Mouse (Mus musculus) kidney, embryonic 14.5 days (tissue): Measurements from ENCODE around the gene AC140267.1. TPM values are rescaled to one million over a fixed set of nuclear protein-coding genes. Genes with fewer than 3 reads are reported as not detected.

Experiments used
- ATAC-seq: fragments of 200-750 bp; cut with Nextera tagmentation; 2 replicates; pipeline ENCODE4 v1.8.0; 2017; ENCODE audit warnings: moderate number of reproducible peaks, mild to moderate bottlenecking, moderate TSS enrichment, moderate library complexity; ENCODE audit not compliant: low FRiP score, low TSS enrichment
- H3K27ac ChIP-seq: fragments of 300-500 bp; sonication (generic); 2 replicates; pipeline ENCODE4 v1.5.1; 2014; ENCODE audit warnings: low read depth, mild to moderate bottlenecking, low read length, moderate library complexity, mixed read lengths
- H3K27me3 ChIP-seq: fragments of 300-500 bp; sonication (generic); 2 replicates; pipeline ENCODE4 v1.6.1; 2014; ENCODE audit warnings: mild to moderate bottlenecking, low read length; ENCODE audit not compliant: control insufficient read depth, insufficient read depth
- H3K36me3 ChIP-seq: fragments of 300-500 bp; sonication (generic); 2 replicates; pipeline ENCODE4 v1.6.1; 2014; ENCODE audit warnings: low read length, mixed read lengths; ENCODE audit not compliant: control insufficient read depth, insufficient read depth
- H3K4me1 ChIP-seq: fragments of 300-500 bp; sonication (generic); 2 replicates; pipeline ENCODE4 v1.6.1; 2014; ENCODE audit warnings: low read length, mixed read lengths; ENCODE audit not compliant: control insufficient read depth, insufficient read depth
- H3K4me2 ChIP-seq: fragments of 300-500 bp; sonication (generic); replicated peaks from 2 replicates; pipeline ENCODE4 v1.6.1; 2014; ENCODE audit warnings: low read depth, mild to moderate bottlenecking, low read length
- H3K4me3 ChIP-seq: fragments of 300-500 bp; sonication (generic); 2 replicates; pipeline ENCODE4 v1.5.1; 2014; ENCODE audit warnings: mild to moderate bottlenecking, low read length
- H3K9ac ChIP-seq: fragments of 300-500 bp; sonication (generic); 2 replicates; pipeline ENCODE4 v1.6.1; 2014; ENCODE audit warnings: low read depth, mild to moderate bottlenecking, low read length, moderate library complexity
- H3K9me3 ChIP-seq: fragments of 300-500 bp; sonication (generic); 2 replicates; pipeline ENCODE4 v1.6.1; 2016; ENCODE audit warnings: low read length; ENCODE audit not compliant: control insufficient read depth
- WGBS: fragments of 180-500 bp; shearing (Covaris S2); extraction: QIAGEN DNeasy Blood & Tissue Kit; methylation state at CpG from one replicate; pipeline ENCODE4 v1.1.7; 2014; 5-methylcytosine and 5-hydroxymethylcytosine counted together
- polyA plus RNA-seq: library from polyadenylated mRNA; unstranded; fragments of >200 nt; fragmentation: Nextera tagmentation; extraction: Ambion mirVana; gene quantifications from 2 replicates; pipeline ENCODE4 v1.2.1, GENCODE M21; 2014

The AC140267.1 gene
- polyA plus RNA-seq = not detected in 2 replicates

DNA sequence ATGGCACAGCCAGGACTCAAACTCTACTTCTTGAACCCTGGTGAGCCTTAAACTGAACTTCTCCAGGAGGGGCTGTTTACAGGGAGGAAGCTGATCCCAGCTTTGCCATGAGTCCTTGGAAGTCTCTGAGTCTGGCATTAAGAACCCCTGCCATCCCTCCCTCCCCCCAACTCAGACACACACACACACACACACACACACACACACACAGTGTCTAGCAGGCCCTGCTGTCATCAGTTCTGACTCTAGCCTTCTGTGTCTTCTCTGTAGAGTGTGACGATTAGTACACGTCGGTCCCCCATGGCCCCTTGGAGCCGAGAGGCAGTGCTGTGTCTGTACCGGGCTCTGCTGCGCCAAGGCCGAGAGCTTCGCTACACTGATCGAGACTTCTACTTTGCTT is at the start of gene AC140267.1:
Gene AC140267.1, plus strand, starts transcription at position 301 of the 400 bp plus-strand sequence.
- ATAC-seq = no peak
- Histone ChIP-seq H3K4me1 (peaks cover 10% of the 10 kb centered on the region), H3K9me3 (no peaks in the 10 kb centered on the region), H3K9ac (peak within 1 kb of the TSS; percentile 83), H3K36me3 (peaks cover 39% of the 10 kb centered on the region), H3K4me2 (peak within 1 kb of the TSS; percentile 49), H3K27me3 (no peaks in the 10 kb centered on the region), H3K4me3 (peak within 1 kb of the TSS; percentile 86), H3K27ac (no peak within 1 kb of the TSS)
- WGBS = 94% methylated on average over 9 of the region's 9 CpGs

DNA sequence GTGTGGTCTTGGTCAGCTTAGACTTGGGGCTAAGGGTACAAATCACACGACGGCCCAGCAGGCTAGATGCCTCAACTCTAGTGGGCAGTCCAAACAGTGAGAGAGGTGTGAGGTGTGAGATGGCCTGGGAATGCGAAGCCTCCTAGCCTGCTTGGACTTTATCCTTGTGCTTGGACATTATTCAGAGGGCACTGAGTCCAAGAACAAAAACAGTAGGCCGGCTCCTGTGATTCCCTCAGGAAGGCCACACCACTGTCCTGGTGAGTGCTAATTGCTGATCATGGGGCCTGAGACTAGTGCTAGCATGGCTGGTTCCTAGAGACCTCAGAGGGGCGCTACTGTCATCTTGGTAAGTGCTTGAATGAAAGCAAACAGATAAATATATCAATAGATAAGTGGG is 46.7 kb upstream of the AC140267.1 start:
- WGBS = 74% methylated on average over 5 of the region's 5 CpGs
- no peaks in the 10 kb centered on the region for H3K36me3 ChIP-seq
- no peaks in the 10 kb centered on the region for H3K9me3 ChIP-seq
- H3K4me2 ChIP-seq = no peak overlapping the region
- no peak overlapping the region for H3K27ac ChIP-seq
- ATAC-seq = no peak
- H3K27me3 ChIP-seq = no peaks in the 10 kb centered on the region
- no peak overlapping the region for H3K9ac ChIP-seq
- peaks cover 14% of the 10 kb centered on the region for H3K4me1 ChIP-seq
- no peak overlapping the region for H3K4me3 ChIP-seq

GRCm38 (mm10) chr15:80190075-80190474 is 45.6 kb upstream of the AC140267.1 start:
- no peak overlapping the region for H3K4me2 ChIP-seq
- no peaks in the 10 kb centered on the region for H3K36me3 ChIP-seq
- peaks cover 14% of the 10 kb centered on the region for H3K4me1 ChIP-seq
- no peak overlapping the region for H3K9ac ChIP-seq
- H3K27ac ChIP-seq = no peak overlapping the region
- no peaks in the 10 kb centered on the region for H3K27me3 ChIP-seq
- 74% methylated on average over 4 of the region's 4 CpGs for WGBS
- no peaks in the 10 kb centered on the region for H3K9me3 ChIP-seq
- no peak for ATAC-seq
- no peak overlapping the region for H3K4me3 ChIP-seq

- no peak overlapping the region for H3K4me2 ChIP-seq
- peaks cover 14% of the 10 kb centered on the region for H3K4me1 ChIP-seq
- H3K9me3 ChIP-seq = no peaks in the 10 kb centered on the region
- no peaks in the 10 kb centered on the region for H3K36me3 ChIP-seq
- 57% methylated on average over 8 of the region's 8 CpGs for WGBS
- no peak overlapping the region for H3K4me3 ChIP-seq
- H3K27me3 ChIP-seq = no peaks in the 10 kb centered on the region
- H3K27ac ChIP-seq = no peak overlapping the region
- ATAC-seq = no peak
- no peak overlapping the region for H3K9ac ChIP-seq
Measured at GRCm38 (mm10) chr15:80191585-80192245, 43.9 kb upstream of the AC140267.1 start.

GRCm38 (mm10) chr15:80192246-80192585 is 43.4 kb upstream of the AC140267.1 start:
- Histone ChIP-seq H3K4me3 (no peak overlapping the region), H3K4me2 (no peak overlapping the region), H3K4me1 (peaks cover 14% of the 10 kb centered on the region), H3K9me3 (no peaks in the 10 kb centered on the region), H3K27me3 (no peaks in the 10 kb centered on the region), H3K9ac (no peak overlapping the region), H3K27ac (no peak overlapping the region), H3K36me3 (no peaks in the 10 kb centered on the region)
- 92% methylated on average over 5 of the region's 6 CpGs for WGBS
- no peak for ATAC-seq

DNA sequence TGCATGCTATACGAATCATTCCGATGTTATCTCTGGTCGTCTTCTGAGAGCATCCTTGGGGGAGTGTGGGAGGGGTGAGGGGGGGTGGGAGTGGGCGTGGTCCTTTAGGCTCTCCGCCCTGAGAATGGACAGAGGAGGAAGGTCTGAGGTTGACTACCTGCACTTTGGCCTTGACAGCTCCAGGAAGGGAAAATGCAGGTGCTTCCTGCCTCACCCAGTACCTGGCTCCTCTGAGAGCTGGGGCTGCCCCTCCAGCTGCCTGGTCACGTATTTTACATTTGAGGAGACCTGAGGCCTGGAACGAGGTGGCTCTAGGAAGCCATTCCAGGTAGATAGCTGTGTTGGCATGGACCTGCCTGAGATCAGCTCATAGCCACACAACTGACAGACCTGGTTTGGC is 42.8 kb upstream of the AC140267.1 start:
- Histone ChIP-seq H3K4me3 (no peak overlapping the region), H3K4me1 (peaks cover 14% of the 10 kb centered on the region), H3K9ac (no peak overlapping the region), H3K27me3 (no peaks in the 10 kb centered on the region), H3K36me3 (no peaks in the 10 kb centered on the region), H3K27ac (no peak overlapping the region), H3K4me2 (no peak overlapping the region), H3K9me3 (no peaks in the 10 kb centered on the region)
- no peak for ATAC-seq
- 87% methylated on average over 7 of the region's 7 CpGs for WGBS

DNA sequence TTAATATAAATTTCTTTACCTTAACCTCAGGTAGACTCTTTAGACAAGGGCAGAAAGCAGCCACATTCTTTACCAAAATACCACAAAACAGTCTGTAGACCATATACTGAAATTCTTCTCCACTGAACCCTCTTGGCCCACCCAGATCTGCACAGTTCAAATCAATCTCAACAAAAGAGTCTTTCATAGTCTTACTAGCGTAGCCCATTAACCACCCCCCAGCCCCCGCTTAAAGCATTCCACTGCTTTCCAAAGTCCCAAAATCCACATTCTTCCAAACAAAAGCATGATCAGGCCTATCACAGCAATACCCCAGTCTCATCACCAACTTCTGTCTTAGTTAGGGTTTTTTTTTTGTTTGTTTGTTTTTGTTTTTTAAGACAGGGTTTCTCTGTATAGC is 36.1 kb upstream of the AC140267.1 start:
- Histone ChIP-seq H3K36me3 (no peaks in the 10 kb centered on the region), H3K27me3 (no peaks in the 10 kb centered on the region), H3K27ac (no peak overlapping the region), H3K4me1 (no peaks in the 10 kb centered on the region), H3K9ac (no peak overlapping the region), H3K4me2 (no peak overlapping the region), H3K4me3 (no peak overlapping the region), H3K9me3 (no peaks in the 10 kb centered on the region)
- ATAC-seq = no peak
- WGBS = 90% methylated on average over 2 of the region's 2 CpGs

- no peak overlapping the region for H3K4me2 ChIP-seq
- no peaks in the 10 kb centered on the region for H3K36me3 ChIP-seq
- H3K4me3 ChIP-seq = no peak overlapping the region
- H3K27ac ChIP-seq = no peak overlapping the region
- no peaks in the 10 kb centered on the region for H3K27me3 ChIP-seq
- ATAC-seq = no peak
- no peaks in the 10 kb centered on the region for H3K4me1 ChIP-seq
- no peaks in the 10 kb centered on the region for H3K9me3 ChIP-seq
- no peak overlapping the region for H3K9ac ChIP-seq
- WGBS = 82% methylated on average over 6 of the region's 6 CpGs
Measured at GRCm38 (mm10) chr15:80202111-80202775, 33.4 kb upstream of the AC140267.1 start.

DNA sequence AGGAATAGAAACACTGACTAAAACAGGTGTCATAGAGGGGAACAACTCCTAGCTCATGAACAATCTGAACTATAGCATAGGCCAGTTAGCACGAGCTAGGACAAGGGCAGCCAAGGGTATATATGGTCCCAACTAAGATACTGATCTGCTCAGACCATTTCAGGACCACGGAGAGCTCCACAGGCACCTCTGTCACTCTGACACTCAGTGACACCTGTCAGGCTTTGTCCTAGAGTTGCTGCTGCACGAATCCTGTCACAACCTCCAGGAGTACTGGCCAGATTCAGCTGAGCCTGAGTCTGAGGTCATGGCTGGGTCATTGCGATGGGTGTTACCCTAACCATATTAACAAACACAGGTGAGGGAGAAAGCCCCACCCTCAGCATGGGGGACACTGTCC is 32.2 kb upstream of the AC140267.1 start:
- Histone ChIP-seq H3K4me1 (peaks cover 3% of the 10 kb centered on the region; the same call in 1 of the 2 replicates), H3K9ac (no peak overlapping the region), H3K27ac (no peak overlapping the region), H3K27me3 (no peaks in the 10 kb centered on the region), H3K36me3 (no peaks in the 10 kb centered on the region), H3K9me3 (no peaks in the 10 kb centered on the region), H3K4me3 (no peak overlapping the region), H3K4me2 (no peak overlapping the region)
- ATAC-seq = no peak
- WGBS = 38% methylated on average over 4 of the region's 4 CpGs
